Mouse (Mus musculus) naive thymus-derived CD4-positive, alpha-beta T cell, adult 5 months (primary cell): ENCODE results near the gene Akap9. TPM values are rescaled to one million over a fixed set of nuclear protein-coding genes. Genes with fewer than 3 reads are reported as not detected.

Experiments
- polyA plus RNA-seq: library from polyadenylated mRNA; unstranded; fragments of 100-300 nt; shearing (Covaris generic); gene quantifications from one replicate; pipeline ENCODE4 v1.2.1, GENCODE M21; 2017

The Akap9 gene
- polyA plus RNA-seq = 154 TPM

DNA sequence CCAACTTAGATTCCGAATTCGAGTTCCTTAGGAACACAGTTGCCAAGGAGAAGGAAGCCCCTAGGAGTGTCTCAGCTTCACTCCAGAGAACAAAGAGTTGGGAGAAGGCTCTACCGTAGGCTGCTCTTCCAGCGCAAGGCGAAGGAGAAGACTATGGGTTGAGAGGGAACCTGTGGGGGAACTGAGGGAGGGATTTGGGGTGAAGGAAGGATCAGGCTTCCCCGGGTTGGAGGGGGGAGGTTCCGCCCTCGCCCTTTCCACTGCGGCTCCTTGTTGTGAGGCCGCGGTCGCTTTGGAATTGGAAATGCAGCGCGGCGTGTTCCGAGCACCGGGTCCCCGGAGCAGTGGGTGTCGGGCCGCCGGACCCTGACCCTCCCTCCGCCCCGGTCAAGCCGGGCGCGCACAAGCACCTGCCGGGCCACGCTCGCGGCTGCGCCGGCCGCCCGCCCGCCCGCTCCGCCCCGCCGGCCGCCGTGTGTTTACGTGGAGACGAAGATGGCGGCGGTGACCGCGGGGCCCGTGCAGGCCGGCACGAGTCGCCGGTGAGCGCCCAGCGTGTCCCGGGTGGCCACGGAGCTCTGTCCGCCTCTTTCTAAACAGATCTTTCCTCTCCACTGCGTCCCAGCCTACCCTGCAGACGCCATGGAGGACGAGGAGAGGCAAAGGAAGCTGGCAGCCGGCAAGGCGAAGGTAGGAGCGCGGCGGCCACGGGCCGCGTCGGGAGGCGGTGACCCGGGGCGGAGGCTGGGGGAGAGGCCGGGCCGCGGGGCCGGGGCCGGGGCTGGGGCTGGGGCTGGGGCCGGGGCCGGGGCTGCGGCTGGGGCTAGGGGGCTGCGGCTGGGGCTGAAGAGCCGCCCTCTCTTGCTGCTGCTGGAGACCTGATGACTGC, at the start of gene Akap9:
Akap9 (plus strand) TSS at position 254 of the 889 bp plus-strand sequence.

GRCm38 (mm10) chr5:3893459-3894293, 34.2 kb upstream of the Akap9 start, which contains the start of gene Mterf1a:
Gene Mterf1a (minus strand): TSS chr5:3893933.

DNA sequence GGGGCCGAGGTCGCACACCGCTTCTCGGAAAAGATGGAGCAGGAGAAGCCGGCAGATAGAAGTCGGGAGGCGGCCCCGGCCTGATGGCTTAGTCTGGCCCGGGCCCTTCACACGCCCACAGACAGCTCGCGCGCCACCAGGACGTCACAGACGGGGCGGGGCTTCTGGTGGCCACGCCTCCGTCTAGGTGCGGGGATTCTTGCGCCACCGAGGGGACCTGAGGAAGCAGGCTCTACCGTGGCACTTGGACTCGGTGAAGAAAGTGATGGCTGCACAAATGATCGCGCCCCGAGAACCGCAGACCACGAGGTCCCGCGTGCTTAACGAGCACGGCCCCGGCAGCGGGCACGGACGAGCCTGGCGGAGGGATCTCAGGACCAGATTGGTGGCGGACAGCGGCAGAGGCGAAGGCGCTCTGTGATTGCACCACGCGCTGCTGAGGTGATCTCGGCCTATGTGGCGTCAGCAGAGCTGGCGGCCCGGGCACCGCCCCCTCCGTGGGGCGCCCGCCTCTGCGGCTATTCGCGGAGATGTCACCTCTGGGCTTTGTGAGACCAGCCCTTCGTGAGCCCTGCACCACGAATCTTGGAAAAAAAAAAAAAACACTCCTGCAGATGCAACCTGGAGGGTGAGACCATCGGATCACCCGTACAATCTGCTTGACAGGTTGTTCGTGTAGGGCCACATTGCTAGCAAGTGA, 176.6 kb downstream of the Akap9 start, which contains the start of gene Cyp51:
Cyp51 (minus strand) TSS at position 406 of the 700 bp plus-strand sequence.

Other genes with a start within 250 kb of the Akap9 start
- 51.6 TPM for gene Ankib1, start 125.1 kb upstream of the Akap9 start, polyA plus RNA-seq
- gene Krit1, start 124.9 kb upstream of the Akap9 start, polyA plus RNA-seq = 66.9 TPM
- gene Lrrd1, start 82.9 kb upstream of the Akap9 start, polyA plus RNA-seq = not detected
- gene Mterf1a, start 34.1 kb upstream of the Akap9 start, polyA plus RNA-seq = 8.4 TPM
- 63.8 TPM for gene Cyp51, start 176.7 kb downstream of the Akap9 start, polyA plus RNA-seq